Mouse (Mus musculus) liver, embryonic 14.5 days (tissue): ENCODE results near the gene Mal.

ENCODE experiments used
- CTCF ChIP-seq: IDR thresholded peaks from 2 replicates; pipeline ENCODE4 v1.5.1; 2016; ENCODE audit warnings: antibody characterized with exemption, low read depth, control low read depth
- EP300 ChIP-seq: IDR thresholded peaks from 2 replicates; pipeline ENCODE4 v1.6.1; 2016; ENCODE audit warnings: antibody characterized with exemption, low read depth

DNA sequence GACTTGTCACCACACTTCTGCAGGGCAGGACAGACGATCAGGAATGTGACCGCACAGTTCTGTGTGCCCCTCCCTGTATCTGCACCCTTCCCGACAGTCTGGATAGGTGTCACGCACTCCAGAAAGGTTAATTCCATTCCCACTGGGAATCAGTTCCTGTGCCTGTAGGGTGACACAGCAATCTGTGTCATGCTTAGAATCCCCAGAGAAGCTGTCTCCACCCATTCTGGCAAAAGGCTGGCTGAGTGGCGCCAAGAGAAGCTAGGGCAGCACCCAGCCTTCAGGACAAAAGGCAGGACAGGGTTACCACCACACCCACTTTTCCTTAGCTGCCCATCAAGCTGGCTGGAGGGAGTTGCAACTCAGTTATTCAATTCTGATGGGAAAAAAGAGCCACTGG lies 6.6 kb downstream of the Mal start:
- TF ChIP-seq EP300, result no peak
- TF ChIP-seq CTCF, result no peak
